Mouse (Mus musculus) kidney, adult 11 months (tissue): ENCODE data around the gene Arhgef17.
"Not testable (repeated sequence)": the region's sequence is repeated elsewhere in the genome, so short reads cannot be mapped to it uniquely, and the experiment has no call there.

Source experiments
- DNase-seq: peaks from one replicate; pipeline ENCODE4 v3.0.0; 2022

Gene Arhgef17

DNA sequence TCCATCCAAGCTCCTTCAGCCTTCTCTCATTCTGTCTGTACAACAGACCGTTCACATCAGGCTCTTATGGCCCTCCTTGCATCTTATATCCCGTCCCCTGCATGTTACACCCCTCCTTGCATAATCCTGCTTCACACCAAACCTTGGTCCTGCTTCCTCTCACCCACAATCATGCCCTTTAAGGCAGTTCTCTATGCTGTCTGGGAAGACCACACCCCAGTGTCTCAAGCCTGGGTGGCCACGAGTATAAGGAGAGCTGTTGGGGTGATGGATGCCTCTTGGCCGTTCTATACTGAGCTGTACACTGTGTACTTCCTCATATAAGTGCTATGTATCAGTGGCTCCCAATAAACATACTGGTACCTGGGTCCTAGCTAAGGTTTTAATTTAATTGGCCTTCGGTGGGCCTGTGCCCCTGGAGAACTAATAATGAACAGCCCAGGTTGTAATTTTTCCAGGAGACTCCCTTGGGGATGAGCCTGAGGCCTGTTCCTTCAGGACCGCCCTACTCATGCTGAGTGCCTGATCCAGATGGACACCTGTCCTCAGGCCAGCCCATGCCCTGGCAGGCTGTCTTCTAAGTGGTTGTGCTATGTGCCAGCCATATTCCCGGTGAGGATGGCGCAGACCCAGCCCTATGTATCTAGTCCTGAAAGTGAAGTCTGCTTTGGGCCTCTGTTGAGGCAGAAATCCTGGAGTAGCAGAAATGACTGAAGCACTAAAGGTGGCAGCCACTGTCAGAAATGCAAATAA is 61.9 kb downstream of the Arhgef17 start:
- DNase-seq = no peak

- DNase-seq = no peak
These were observed 63.4 kb downstream of the Arhgef17 start for GRCm38 (mm10) chr7:100868551-100868950.

DNA sequence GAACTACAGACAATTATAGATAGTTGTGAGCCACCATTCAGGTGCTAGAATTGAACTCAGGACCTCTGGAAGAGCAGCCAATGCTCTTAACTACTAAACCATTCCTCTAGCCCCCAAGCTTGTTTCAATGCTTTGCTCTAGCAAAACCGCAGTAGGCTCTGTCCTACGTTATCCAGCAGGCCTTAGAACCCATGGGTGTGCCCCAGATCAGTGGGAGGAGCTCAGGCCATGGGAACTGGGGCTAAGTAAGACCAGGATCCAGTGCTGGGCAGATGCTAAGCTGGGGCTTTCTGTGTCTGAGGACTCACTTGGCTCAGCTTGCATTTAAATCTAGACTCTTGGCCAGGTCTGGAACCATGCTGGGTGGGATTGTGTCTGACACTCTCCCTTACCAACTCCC is 64.3 kb downstream of the Arhgef17 start:
- no peak for DNase-seq

GRCm38 (mm10) chr7:100866675-100867074 is 65.2 kb downstream of the Arhgef17 start:
- peak; percentile 49 for DNase-seq

DNA sequence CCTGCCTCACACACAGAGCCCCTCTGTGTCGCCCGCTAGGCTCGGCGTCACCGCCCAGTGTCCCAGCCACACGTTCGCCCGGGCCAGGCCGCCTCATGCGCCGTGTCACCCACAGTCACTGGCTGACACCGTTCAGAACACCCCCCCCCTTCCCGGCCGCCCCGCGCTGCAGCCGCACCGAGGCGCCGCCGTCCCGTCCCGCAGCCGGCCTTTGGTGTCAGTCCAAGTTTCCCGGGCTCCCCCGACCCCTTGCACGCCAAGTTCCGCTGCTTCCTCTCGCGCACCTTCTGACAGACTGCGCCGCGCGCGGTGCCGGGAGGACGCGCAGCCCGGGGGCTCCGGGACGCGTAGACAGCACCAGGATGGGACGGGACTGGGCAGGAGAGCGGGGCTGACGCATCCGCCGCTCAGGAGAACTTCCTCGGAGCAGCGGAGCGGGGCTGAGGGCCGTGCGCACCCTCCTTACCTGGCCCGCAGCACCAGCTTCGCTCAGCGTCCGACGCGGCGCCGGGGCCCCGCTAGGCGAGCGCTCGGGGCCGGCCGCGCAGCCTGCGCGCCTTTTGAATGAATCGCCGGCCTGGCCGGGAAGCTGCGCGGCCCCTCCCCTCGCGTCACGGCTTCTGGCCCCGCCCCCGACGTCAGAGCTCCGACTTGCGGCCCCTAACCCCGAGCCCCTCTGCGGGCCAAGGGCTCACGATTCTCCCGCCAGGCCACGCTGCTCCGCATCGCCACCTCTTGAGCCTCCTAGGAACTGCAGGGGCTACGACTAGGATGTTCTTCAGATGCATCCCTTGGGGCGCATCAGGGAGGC is 68.9 kb downstream of the Arhgef17 start, which contains the start of gene Relt:
TSS of gene Relt (minus strand) at position 619 of the 811 bp plus-strand sequence.
- DNase-seq = peak; percentile 81

GRCm38 (mm10) chr7:100862353-100862752 is 69.6 kb downstream of the Arhgef17 start:
- no peak for DNase-seq

DNA sequence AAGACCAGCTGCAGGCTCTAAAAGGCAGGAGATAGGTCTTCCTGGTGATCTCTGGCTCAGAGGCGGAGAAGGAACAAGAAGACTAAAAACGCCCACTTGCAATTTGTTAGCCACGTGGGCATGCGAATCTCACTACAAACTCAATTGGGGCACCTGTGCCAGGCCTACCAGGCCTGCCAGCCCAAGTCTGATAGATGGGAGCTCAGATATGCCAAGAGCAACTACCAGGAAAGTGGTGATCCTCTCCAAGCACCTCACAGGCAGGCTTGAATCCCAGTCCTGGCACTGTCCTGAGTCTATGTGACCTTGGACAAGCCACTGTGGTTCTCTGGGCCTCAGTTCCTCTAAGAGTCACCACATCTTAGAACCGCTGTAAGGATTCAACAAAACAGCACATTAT is 70.7 kb downstream of the Arhgef17 start:
- DNase-seq = no peak

DNA sequence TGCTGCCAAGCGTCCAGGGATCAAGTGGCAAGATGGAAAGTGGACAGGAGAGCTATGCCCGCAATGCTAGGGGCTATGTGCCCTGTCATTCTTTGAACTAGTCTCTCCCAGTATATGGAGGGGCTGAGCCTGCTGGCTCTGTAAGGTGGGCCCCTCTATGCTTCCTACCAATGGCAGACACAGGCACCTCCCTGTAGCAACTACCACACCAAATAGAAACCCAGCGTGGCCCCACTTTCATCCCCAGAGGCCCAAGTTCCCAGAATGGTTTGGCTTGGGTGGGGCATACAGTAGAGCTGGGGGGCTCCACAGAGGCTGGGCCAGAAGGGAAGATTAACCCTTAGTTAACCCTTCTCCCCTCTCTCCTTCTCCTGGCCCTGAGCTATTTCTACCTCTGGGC is 71.5 kb downstream of the Arhgef17 start:
- no peak for DNase-seq

DNA sequence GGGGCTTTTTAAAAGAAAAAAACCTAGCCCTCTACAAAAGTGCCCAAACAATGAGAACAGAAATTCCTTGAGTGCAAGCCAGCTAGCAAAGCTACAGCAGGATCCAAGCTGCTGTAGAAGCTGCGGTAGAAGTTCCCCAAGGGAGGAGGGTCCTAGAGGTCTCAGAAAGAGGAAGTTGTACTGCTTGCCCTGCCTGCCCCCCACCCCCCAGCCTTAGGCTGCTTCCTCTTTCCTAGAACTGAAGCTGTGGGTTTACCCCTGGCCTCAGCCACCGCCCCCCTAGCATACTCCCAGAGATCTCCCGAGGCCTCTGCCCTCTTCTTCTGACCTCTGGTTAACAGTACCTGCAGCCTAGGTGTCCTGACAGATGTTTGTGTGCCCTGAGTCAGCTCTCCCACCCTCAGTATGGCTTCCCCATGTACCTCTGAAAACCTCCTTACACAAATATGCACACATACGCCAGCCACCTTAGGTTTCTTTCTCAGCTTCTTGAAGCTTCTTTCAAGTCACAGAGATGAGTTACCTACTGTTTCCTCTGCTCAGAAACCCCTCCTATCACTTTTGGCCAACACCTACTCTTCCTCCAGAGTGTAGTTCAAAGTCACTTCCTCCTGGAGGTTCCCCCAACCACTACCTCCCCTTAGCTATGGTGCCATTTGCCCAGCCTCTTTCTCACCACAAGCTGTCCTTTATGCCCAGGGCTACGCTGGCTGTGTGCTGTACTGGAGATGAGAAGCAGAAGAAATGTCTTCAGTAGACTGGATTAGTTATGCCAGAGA is 75.9 kb downstream of the Arhgef17 start:
- DNase-seq = no peak

DNA sequence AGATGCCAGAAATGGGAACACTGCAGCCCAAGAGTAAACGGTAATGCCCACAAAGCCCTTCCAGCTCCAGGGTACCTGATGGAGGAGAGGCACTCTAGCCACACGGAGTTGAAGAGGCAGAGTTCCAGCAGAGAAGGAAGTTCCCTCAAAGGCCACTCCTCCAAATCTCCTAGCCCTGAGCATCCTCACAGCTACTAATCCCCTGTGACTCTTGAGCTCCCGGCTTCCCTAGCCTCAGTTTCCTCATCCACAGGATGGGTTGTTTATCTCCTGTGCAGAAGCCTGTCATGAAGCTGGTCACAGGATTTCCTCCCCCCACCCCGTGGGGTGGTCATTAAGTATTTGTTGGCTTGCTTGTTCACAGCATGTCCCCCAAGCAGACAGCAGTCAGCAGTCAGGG is 76.6 kb downstream of the Arhgef17 start:
- no peak for DNase-seq

GRCm38 (mm10) chr7:100854861-100855260 is 77.0 kb downstream of the Arhgef17 start:
- no peak for DNase-seq

DNA sequence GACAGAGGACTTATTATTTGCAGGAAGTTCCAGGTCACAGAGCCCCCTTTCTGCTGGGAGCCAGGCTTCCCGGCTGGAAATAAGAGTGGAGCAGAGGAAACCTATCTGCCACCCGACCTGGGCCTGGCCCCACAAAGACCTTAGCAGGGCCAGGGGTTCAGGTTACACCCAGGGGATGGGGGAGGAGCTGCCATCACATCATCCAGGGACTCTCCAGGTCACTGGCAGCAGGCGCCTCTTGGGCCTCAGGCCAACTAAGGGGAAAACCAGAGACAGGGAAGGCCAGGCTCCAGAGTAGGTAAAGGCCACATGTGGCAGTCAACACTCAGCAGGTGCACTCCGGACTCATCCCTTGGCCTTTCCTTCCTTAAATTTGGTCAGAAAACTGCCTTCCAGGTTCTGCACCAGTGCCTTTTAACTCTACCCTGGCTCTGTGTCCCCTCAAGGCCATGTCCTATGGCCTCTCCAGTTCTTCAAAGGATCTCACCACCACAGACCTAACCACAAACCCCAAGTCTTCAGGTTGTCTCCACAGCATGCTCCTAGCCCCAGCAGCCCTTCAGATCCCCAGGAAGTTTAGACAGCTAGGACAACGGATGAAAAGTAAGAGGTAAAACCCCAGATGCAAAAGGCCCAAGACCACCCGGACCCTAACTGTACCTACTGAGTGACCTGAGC is 77.6 kb downstream of the Arhgef17 start:
- no peak for DNase-seq

DNA sequence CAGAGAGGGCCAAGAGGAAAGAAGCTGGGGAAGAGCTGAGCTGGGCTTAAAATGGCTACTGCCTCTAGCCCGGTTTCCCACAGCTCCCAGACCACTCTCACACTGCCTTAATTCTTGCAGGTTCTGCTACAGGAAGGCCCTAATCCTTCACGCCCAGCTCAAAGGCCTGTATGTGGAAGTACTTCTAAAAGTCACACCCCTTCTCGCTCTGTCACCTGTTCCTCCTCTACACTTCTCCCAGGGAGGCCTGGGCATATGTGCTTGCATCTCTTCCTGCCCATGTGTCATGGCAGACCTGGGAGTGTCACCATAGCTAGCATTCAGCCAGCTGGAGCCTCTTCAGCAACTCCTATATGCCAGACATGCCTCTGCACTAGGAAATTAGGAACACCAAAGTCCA is 78.5 kb downstream of the Arhgef17 start:
- no peak for DNase-seq

DNA sequence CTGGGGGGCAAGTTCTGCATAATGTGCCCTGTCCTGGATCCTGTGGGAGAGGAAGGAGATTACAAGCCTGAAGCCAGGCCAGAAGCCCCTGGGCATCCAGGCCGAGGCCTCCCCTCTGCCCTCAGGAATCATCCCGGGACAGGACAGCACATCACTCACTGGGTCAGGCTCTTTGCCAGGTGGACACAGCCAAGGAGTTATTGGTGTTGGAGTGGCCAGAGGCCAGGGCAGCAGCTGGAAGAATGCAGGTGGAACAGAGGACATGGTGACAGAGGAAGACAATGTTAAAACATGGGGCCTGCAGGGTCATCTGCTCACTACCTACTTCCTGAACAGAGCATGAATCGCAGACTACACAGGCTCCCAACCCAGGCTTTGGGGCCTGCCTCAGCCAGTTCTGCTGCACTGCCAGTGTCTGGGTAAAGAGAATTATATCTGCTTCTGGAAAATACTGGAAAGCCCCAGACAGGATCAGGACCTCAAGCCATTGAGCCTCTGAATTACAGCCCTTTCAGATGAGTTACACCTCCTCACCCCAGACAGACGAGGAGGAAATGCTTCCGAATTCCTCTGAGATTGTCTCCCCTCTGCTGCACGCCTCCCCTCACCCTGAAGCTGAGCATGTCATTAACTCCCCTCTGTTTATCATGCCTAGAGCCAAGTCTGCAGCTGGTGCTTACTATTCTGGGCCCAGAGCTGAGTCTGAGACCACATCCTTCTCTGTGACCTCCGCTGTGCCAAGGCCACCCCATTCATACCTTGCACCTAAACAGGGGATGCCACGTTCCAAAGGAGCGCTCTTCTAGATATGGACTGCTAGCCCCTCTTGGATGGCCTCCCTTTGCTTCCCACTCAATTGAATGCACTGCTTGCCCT is 80.2 kb downstream of the Arhgef17 start:
- no peak for DNase-seq

DNA sequence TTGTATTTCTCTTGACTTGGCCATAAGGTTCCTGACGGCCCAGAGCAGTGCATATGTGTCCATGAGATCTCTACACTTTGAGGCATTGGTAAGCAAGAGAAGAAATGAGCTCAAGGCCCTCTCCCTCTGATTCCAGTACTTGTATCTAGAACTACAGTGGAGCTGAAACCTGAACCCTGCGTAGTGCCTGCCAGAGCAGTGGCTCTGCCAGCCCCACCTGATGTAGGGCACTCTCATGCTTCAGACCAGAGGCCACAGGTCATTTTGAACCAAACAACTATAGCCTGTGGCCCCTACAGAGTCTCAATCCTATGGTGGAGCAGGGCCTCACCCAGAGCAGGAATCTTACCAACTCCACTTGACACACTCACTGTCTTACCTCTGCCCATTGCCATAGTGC is 82.4 kb downstream of the Arhgef17 start:
- no peak for DNase-seq

GRCm38 (mm10) chr7:100848744-100849143 is 83.2 kb downstream of the Arhgef17 start:
- DNase-seq = peak; percentile 56

DNA sequence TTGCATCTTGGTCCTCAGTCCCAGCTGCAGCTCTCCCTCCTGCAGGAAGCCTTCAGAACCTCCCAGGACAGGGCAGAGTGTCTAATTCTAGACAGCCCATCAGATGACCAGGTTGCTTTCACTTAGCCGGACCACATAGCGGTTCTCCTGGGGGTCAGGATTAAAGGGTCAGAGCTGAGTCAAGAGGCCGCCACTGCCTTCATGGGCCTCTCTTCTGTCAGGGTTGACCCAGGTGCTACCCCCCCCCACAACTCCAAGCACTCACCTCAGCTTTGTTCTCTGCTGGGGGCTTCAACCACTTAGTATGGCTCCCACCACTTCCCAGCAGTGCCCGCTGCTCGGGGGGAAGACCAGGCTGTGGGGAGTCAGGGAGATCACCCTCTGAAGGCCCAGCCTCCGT is 84.8 kb downstream of the Arhgef17 start:
- DNase-seq = no peak

GRCm38 (mm10) chr7:100846033-100846432 is 85.9 kb downstream of the Arhgef17 start:
- not testable (repeated sequence) for DNase-seq

- peak; percentile 36 for DNase-seq
These were observed 86.5 kb downstream of the Arhgef17 start for GRCm38 (mm10) chr7:100845412-100845811.

DNA sequence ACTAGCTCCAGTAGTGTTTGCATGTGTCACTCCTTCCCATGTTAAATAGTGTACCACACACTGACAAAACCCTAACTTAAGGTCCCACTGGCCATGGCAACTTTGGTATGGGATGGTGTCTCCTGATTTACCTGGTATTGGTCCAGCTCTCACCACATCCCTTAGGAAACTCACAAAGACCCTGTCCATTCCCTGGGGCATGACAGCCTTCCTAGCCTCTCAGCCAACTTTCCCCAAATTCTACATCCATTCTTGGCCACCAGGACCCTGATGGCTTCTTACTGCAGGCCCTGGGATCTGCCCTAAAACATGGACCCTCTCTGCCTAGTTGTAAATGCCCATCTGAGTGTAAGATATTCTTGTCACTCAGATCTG is 86.9 kb downstream of the Arhgef17 start:
- DNase-seq = no peak

DNA sequence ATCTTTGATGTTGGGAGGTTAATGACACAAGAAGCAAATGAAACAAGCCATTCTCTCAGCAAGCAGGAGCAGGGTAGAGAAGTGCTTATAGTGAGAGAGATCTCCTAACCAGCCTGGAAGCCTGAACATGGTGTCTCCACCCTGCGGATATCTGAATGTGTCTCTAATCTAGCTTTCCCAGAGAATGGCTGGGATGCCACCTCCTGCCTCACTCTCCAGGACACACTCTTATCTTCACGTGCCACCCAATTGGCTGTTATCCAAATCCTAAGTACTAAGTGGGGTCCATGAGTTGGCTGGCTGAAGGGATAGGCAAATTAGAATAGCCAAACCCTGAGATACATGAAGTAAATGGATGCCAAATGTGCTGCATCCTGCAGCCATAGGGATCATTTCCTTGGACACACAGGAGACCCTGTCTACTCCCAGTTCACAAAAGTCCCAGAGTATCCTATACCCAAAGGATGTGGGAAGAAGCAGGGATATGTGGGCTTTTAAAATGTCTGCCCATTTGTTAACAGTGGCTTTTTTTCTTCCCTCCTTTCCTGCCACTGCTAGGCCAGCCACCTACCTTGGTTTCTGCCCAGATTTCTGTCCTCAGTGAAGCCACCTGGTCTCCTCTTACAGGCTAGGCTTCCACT is 87.4 kb downstream of the Arhgef17 start:
- DNase-seq = no peak
